Mouse (Mus musculus): ENCODE results near the gene Mnat1. TPM values are rescaled to one million over a fixed set of nuclear protein-coding genes. Genes with fewer than 3 reads are reported as not detected.

The Mnat1 gene
- total RNA-seq, 1 experiment from 2014 or later: 7.3 TPM

DNA sequence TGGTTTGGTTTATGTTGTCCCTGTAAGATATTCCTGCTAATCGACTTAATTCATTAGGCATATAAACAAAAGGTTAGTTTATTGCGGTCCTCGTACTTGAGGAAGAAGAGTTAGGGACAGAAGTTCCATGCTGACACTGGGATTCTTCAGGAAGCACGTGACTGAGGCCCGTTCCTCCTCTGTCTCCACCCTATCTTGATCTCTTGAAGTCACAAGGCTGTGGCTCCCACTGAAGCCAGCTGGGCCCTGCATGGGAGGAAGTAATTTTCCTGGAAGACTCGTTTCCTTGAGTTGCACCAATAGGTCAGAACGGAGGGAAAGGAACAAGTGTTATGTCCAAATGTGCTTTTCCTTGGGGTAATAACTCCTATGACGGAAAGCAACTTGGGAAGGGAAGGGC, 164.1 kb downstream of the Mnat1 start:
- no peak for ATAC-seq (ENCODE audit: extremely low read depth, insufficient number of reproducible peaks, low FRiP score, poor library complexity, severe bottlenecking)

DNA sequence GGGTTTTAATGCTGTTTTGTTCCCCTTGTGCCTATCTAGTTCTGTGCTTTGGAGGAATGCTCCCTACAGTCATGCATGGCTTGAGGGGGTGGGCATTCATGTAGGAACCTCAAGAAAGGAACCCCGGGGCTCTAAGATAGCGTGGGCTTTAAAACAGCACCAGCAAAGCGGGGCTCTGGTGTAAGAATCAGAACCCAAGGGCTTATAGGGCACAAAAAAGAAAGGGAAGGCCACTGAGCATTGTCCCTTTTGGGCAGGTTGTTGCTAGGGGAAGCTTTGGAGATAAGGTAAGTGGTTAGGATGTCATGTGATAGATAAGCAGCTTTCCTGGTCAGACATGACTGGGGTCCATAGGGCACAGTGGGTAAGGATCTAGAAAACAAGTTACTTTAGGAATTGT, 165.1 kb downstream of the Mnat1 start:
- ATAC-seq (ENCODE audit: extremely low read depth, insufficient number of reproducible peaks, low FRiP score, poor library complexity, severe bottlenecking): no peak

DNA sequence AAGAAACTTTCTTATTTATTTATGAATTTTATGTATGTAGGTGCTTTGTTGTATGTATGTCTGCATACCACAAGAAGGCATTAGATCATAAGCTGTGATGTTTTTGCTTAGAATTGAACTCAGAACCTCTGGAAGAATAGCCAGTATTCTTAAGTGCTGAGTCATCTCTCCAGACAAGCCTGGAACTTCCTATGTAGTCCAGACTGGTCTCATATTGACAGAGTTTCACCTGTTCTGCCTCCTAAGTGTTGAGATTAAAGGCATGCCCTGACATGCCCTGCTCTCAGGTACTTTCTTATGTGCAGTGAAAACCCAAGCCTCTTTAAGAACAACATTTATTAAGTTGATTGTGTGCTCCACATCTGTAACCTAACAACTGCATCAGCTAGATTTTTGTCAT, 171.4 kb downstream of the Mnat1 start:
- no peak for ATAC-seq (ENCODE audit: extremely low read depth, insufficient number of reproducible peaks, low FRiP score, poor library complexity, severe bottlenecking)

DNA sequence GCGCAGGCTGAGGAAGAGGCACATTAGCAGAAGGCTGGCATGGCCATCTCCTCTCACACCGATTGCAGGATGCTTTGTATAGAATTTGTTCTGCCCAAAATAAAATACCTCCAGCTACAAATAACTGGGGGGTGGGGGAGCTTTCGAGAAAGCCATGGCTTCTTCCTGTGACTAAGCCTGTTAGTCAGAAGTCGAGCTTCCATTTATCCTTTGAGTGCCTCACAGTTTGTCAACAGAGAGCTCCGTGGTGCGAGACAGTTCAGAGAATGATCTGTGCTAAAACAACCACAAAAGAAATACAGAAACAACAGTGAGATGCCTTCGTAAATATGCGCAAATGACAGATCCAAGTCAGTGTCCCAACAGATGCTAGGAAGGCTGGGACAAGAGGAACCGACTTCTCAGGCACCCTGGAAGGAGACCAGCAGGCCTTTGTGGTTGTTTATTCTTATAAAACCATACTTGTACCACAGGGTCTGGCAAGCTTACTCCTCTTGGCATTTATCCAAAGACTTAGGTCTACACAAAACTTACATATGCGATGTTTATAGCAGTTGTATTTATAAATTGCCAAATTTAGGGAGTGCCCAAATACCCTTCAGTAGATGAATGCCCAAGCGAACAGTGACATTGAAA, 172.1 kb downstream of the Mnat1 start:
- no peak for ATAC-seq (ENCODE audit: extremely low read depth, insufficient number of reproducible peaks, low FRiP score, poor library complexity, severe bottlenecking)

DNA sequence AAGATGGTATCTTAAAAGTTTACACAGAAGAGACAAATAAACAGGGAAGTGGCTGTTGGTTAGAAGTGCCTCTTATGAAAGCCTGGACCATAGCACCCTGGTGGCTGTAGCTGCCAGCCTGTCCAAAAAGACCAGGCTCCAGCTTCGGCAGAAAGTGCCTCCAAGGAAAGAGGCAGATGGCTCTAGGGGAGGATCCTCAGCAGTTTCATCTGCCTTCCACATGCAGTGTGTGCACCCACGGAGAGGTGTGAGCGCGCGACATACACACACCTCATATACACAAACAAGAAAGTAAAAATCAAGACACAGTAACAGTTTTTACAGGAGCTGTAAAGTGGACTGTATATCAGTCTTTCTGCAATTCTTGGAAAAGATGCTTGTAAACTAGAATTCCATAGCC, 175.1 kb downstream of the Mnat1 start:
- no peak for ATAC-seq (ENCODE audit: extremely low read depth, insufficient number of reproducible peaks, low FRiP score, poor library complexity, severe bottlenecking)

DNA sequence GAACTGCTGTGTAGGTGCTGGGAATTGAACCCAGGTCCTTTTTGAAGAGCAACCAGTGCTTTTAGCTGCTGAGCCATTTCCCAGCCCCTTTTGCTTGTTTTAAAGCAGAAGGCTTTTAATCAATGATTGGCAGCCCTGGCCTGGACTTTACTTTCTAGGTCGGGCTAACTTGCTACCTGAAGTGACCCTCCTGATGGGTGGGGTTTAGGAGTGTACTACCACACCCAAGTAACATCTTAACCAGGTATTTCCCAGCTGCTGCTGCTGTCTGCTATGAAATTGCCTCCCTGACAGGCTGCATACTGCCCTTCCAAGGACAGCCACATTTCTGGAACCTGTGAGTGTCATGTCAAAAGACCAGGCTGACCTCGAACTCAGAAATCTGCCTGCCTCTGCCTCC, 177.0 kb downstream of the Mnat1 start:
- no peak for ATAC-seq (ENCODE audit: extremely low read depth, insufficient number of reproducible peaks, low FRiP score, poor library complexity, severe bottlenecking)

DNA sequence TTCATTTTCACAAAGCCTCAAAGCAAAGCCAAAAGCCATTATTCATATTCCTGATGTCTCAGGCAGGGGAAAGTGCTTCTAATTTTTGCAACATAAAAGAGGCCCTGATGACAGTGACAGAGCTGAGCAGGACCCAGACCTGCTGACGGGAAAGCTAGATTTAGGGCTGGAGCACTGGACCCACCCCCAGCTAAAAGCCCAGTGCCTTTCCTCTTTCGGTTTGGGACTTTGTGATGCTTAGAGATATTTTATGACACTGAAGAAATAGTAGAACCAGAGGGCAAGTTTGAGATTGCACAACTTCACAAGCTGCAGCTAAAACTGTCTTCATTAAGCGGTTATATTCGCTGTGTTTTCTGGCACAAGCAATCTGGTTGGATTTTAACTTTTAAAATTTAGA, 181.1 kb downstream of the Mnat1 start:
- no peak for ATAC-seq (ENCODE audit: extremely low read depth, insufficient number of reproducible peaks, low FRiP score, poor library complexity, severe bottlenecking)

DNA sequence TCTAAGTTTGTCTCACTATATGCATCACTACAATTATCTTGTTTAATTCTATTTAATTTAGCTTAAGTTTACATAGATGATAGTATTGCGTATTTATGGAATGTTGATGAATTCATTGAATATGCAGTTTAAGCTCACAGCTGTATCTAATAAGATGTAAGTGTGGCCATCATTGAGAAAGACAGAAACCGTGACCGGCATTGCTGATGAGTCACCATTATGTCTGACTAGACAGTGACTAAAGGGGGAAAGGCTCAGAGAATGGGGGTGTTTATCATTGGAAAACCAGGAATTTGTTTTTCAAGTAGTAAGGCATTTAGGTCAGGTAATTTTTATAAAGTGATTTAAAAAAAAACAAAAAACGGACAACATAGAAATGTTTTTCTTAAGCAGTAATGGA, 184.2 kb downstream of the Mnat1 start:
- no peak for ATAC-seq (ENCODE audit: extremely low read depth, insufficient number of reproducible peaks, low FRiP score, poor library complexity, severe bottlenecking)

DNA sequence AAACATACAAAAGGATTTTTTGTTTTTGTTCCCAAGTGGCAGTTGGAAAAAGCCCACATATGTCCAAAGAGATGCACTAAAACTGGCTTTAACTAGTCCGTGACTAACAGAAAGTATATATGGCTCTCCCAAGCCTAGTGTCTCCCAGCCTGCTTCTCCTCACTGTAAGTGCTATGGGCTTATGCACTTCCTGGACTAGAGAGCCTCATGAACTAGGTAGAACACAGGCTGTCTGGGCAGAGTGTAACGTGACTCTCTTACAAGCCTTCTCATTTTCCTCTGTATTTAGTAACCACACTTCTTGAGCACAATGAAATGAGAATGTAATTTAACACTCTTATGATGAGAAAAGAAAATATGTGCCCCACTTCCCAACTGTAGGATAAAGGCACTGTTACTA, 185.2 kb downstream of the Mnat1 start:
- no peak for ATAC-seq (ENCODE audit: extremely low read depth, insufficient number of reproducible peaks, low FRiP score, poor library complexity, severe bottlenecking)

DNA sequence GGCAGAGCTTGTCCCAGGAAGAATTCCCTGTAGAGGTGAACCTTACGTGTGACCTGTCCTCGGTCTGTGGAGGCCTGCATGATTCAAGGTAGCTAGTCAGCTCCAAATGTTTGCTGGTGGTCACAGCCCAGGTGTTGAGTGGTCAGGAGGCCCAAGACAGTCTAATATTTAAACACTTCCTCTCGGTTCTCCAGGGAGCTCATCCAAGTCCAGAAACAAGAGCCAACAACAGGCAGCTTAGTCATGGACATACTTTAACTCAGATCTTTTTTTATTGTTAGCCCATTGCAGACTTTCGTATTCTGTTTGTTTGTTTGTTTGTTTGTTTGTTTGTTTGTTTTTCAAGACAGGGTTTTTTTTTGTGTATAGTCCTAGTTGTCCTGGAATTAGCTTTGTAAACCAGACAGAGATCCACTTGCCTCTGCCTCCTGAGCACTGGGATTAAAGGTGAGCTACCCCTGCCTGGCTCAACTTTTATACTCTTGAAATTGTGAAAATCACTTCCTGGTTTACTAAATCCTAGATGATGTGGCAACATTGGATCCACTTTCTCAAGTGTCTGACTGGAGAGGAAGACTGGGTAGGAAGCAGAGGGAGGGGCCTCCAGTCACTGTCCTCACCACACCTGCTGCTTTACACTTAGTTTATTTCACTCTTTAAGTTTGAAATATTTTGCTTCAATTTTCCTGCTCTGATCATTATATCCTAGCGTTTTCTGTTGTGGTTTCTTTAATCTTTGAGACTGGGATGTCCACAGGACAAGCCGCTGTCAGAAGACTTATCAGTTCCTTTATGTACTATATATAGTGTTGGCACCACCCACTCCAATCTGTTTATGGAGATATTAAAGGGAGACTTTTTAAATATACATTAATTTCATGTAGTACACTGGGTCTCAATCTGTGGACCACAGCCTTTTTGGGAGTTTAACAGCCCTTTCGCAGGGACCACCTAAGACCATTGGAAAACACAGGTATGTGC, 194.5 kb downstream of the Mnat1 start:
- ATAC-seq (ENCODE audit: extremely low read depth, insufficient number of reproducible peaks, low FRiP score, poor library complexity, severe bottlenecking): no peak

Other genes with a start within 250 kb of the Mnat1 start
- gene Six6, start 183.8 kb upstream of the Mnat1 start, total RNA-seq (2017): not detected in 2 replicates
- gene 4930447C04Rik, start 182.9 kb upstream of the Mnat1 start, total RNA-seq (2017): 0.35 TPM in 1 of 2 replicates, not detected in the other
- not detected in 2 replicates for gene Six1, start 69.8 kb upstream of the Mnat1 start, total RNA-seq (2017)
- gene Six4, start 10.3 kb upstream of the Mnat1 start, total RNA-seq (2017): under 0.01 TPM in 1 of 2 replicates, not detected in the other
- gene Trmt5, start 163.0 kb downstream of the Mnat1 start, total RNA-seq (2017): 7.9 and 12.7 TPM in 2 replicates
- 6.3 and 12.1 TPM in 2 replicates for gene Slc38a6, start 163.1 kb downstream of the Mnat1 start, total RNA-seq (2017)